Mouse (Mus musculus) liver, postnatal 0 days (tissue): ENCODE data around the gene Olfr1221. TPM values are rescaled to one million over a fixed set of nuclear protein-coding genes. Genes with fewer than 3 reads are reported as not detected.

Experiments used
- ATAC-seq: fragments of 200-750 bp; cut with Nextera tagmentation; 2 replicates; pipeline ENCODE4 v1.8.0; 2017; ENCODE audit warnings: mild to moderate bottlenecking, moderate library complexity
- DNase-seq: peaks from one replicate; pipeline ENCODE4 v3.0.0-alpha.2; 2016
- H3K27ac ChIP-seq: fragments of 300-500 bp; sonication (generic); 2 replicates; pipeline ENCODE4 v1.5.1; 2014; ENCODE audit warnings: antibody characterized with exemption, moderate library complexity, mild to moderate bottlenecking, low read depth
- H3K27me3 ChIP-seq: fragments of 300-500 bp; sonication (generic); 2 replicates; pipeline ENCODE4 v1.6.1; 2014; ENCODE audit warnings: low read length, control low read depth, mixed read lengths; ENCODE audit not compliant: insufficient read depth
- H3K36me3 ChIP-seq: fragments of 300-500 bp; sonication (generic); replicated peaks from 2 replicates; pipeline ENCODE4 v1.6.1; 2014; ENCODE audit warnings: mild to moderate bottlenecking, control low read depth, low read length, moderate library complexity, mixed read lengths; ENCODE audit not compliant: insufficient read depth
- H3K4me1 ChIP-seq: fragments of 300-500 bp; sonication (generic); 2 replicates; pipeline ENCODE4 v1.6.1; 2014; ENCODE audit warnings: antibody characterized with exemption, mild to moderate bottlenecking, control low read depth; ENCODE audit not compliant: insufficient read depth
- H3K4me2 ChIP-seq: fragments of 300-500 bp; sonication (generic); 2 replicates; pipeline ENCODE4 v1.6.1; 2014; ENCODE audit warnings: low read depth, mild to moderate bottlenecking, low read length, moderate library complexity, mixed read lengths
- H3K4me3 ChIP-seq: fragments of 300-500 bp; sonication (generic); 2 replicates; pipeline ENCODE4 v1.5.1; 2014; ENCODE audit warnings: low read depth, low read length
- H3K9ac ChIP-seq: fragments of 300-500 bp; sonication (generic); replicated peaks from 2 replicates; pipeline ENCODE4 v1.6.1; 2014; ENCODE audit warnings: mild to moderate bottlenecking, moderate library complexity
- H3K9me3 ChIP-seq: fragments of 300-500 bp; sonication (generic); 2 replicates; pipeline ENCODE4 v1.6.1; 2016; ENCODE audit warnings: mild to moderate bottlenecking, control low read depth, low read length, mixed read lengths
- CTCF ChIP-seq: sonication (generic); IDR thresholded peaks from 2 replicates; pipeline ENCODE4 v1.5.1; 2016; ENCODE audit warnings: antibody characterized with exemption, low read depth
- EP300 ChIP-seq: IDR thresholded peaks from 2 replicates; pipeline ENCODE4 v1.6.1; 2016; ENCODE audit warnings: antibody characterized with exemption, low read depth, mild to moderate bottlenecking
- WGBS: fragments of 180-500 bp; shearing (Covaris S2); extraction: QIAGEN DNeasy Blood & Tissue Kit; methylation state at CpG from one replicate; pipeline ENCODE4 v1.1.7; 2014; ENCODE audit not compliant: insufficient replicate concordance; 5-methylcytosine and 5-hydroxymethylcytosine counted together
- polyA plus RNA-seq: library from polyadenylated mRNA; unstranded; fragments of >200 nt; fragmentation: Nextera tagmentation; extraction: Ambion mirVana; gene quantifications from 2 replicates; pipeline ENCODE4 v1.2.1, GENCODE M21; 2015

Olfr1221 gene
- polyA plus RNA-seq, 1 experiment from 2014 or later, result not detected

GRCm38 (mm10) chr2:89093848-89094247 lies 23.2 kb downstream of the Olfr1221 start:
- no peak overlapping the region for H3K4me2 ChIP-seq
- DNase-seq (no peak), ATAC-seq (no peak)
- no peaks in the 10 kb centered on the region for H3K4me1 ChIP-seq
- no peak overlapping the region for H3K9ac ChIP-seq
- TF ChIP-seq CTCF, result no peak
- no peak for TF ChIP-seq EP300
- H3K27ac ChIP-seq, result no peak overlapping the region
- no peaks in the 10 kb centered on the region for H3K36me3 ChIP-seq
- 84% methylated on average over 1 of the region's 1 CpGs for WGBS
- H3K27me3 ChIP-seq, result no peaks in the 10 kb centered on the region
- no peak overlapping the region for H3K4me3 ChIP-seq
- no peaks in the 10 kb centered on the region for H3K9me3 ChIP-seq

- H3K9ac ChIP-seq, result no peak within 1 kb of the TSS
- no peaks in the 10 kb centered on the region for H3K36me3 ChIP-seq
- H3K4me3 ChIP-seq, result no peak within 1 kb of the TSS
- no peaks in the 10 kb centered on the region for H3K27me3 ChIP-seq
- H3K4me1 ChIP-seq, result no peaks in the 10 kb centered on the region
- no peak within 1 kb of the TSS for H3K4me2 ChIP-seq
- TF ChIP-seq EP300 (no peak), CTCF (no peak)
- WGBS, result 42% methylated on average over 1 of the region's 1 CpGs
- no peak for ATAC-seq
- H3K27ac ChIP-seq, result no peak within 1 kb of the TSS
- H3K9me3 ChIP-seq, result no peaks in the 10 kb centered on the region
- no peak for DNase-seq
Measured at GRCm38 (mm10) chr2:89083413-89083812, 33.7 kb downstream of the Olfr1221 start, which contains the start of gene Olfr1219. Olfr1219 (minus strand) TSS chr2:89083513.

- no peak overlapping the region for H3K9ac ChIP-seq
- no peaks in the 10 kb centered on the region for H3K27me3 ChIP-seq
- H3K4me2 ChIP-seq, result no peak overlapping the region
- TF ChIP-seq CTCF (no peak), EP300 (no peak)
- ATAC-seq, result no peak
- H3K4me1 ChIP-seq, result no peaks in the 10 kb centered on the region
- no peak overlapping the region for H3K27ac ChIP-seq
- DNase-seq, result no peak
- no peaks in the 10 kb centered on the region for H3K36me3 ChIP-seq
- no peaks in the 10 kb centered on the region for H3K9me3 ChIP-seq
- no peak overlapping the region for H3K4me3 ChIP-seq
Measured at GRCm38 (mm10) chr2:89081487-89081886, 35.6 kb downstream of the Olfr1221 start.

DNA sequence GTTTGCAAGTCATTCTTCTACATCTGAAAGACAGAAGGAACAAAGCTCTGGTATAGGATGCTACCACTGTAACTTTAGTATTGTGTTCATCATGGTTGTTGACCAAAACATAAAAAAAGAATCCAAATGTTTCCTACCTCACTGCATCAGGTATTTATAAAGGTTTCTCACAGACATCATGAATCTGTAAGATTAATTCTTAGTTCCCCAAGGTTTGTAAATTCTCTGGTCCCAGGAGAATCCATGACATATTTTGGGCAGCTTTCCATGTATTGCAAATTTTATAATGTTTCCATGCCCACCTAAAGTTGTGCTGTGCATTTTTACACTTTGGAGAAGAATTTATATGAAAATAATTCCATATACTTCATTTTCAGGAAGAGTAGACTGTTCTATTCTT lies 56.0 kb downstream of the Olfr1221 start, which contains the start of gene Olfr1218:
Olfr1218 (minus strand) TSS at position 101 of the 400 bp plus-strand sequence.
- ATAC-seq (no peak), DNase-seq (no peak)
- Histone ChIP-seq H3K4me2 (no peak within 1 kb of the TSS), H3K9me3 (no peaks in the 10 kb centered on the region), H3K4me1 (no peaks in the 10 kb centered on the region), H3K36me3 (no peaks in the 10 kb centered on the region), H3K4me3 (no peak within 1 kb of the TSS), H3K27ac (no peak within 1 kb of the TSS), H3K9ac (no peak within 1 kb of the TSS), H3K27me3 (no peaks in the 10 kb centered on the region)
- TF ChIP-seq EP300 (no peak), CTCF (no peak)

Other genes with a start within 250 kb of the Olfr1221 start
- not detected in 2 replicates for gene Olfr1208, start 215.0 kb downstream of the Olfr1221 start, polyA plus RNA-seq
- not detected in 2 replicates for gene Olfr1209, start 202.1 kb downstream of the Olfr1221 start, polyA plus RNA-seq
- gene Olfr1211, start 179.2 kb downstream of the Olfr1221 start, polyA plus RNA-seq, result not detected in 2 replicates
- gene Olfr1212, start 163.3 kb downstream of the Olfr1221 start, polyA plus RNA-seq, result not detected in 2 replicates
- not detected in 2 replicates for gene Gm13762, start 137.0 kb downstream of the Olfr1221 start, polyA plus RNA-seq
- gene Olfr1214, start 124.6 kb downstream of the Olfr1221 start, polyA plus RNA-seq, result not detected in 2 replicates
- gene Olfr1215, start 110.3 kb downstream of the Olfr1221 start, polyA plus RNA-seq, result not detected in 2 replicates
- gene Olfr1216, start 98.9 kb downstream of the Olfr1221 start, polyA plus RNA-seq, result not detected in 2 replicates
- not detected in 2 replicates for gene Olfr1217, start 85.2 kb downstream of the Olfr1221 start, polyA plus RNA-seq
- not detected in 2 replicates for gene Olfr1218, start 56.1 kb downstream of the Olfr1221 start, polyA plus RNA-seq
- gene Olfr1219, start 33.8 kb downstream of the Olfr1221 start, polyA plus RNA-seq, result not detected in 2 replicates
- gene Olfr1220, start 10.4 kb downstream of the Olfr1221 start, polyA plus RNA-seq, result not detected in 2 replicates
- gene Olfr1222, start 15.8 kb upstream of the Olfr1221 start, polyA plus RNA-seq, result not detected in 2 replicates
- gene Olfr1223, start 34.3 kb upstream of the Olfr1221 start, polyA plus RNA-seq, result not detected in 2 replicates
- not detected in 2 replicates for gene Olfr1224-ps1, start 46.8 kb upstream of the Olfr1221 start, polyA plus RNA-seq
- not detected in 2 replicates for gene Olfr1225, start 57.4 kb upstream of the Olfr1221 start, polyA plus RNA-seq
- gene Olfr1226, start 82.8 kb upstream of the Olfr1221 start, polyA plus RNA-seq, result not detected in 2 replicates
- gene Olfr1228, start 136.8 kb upstream of the Olfr1221 start, polyA plus RNA-seq, result not detected in 2 replicates
- gene Olfr1229, start 170.7 kb upstream of the Olfr1221 start, polyA plus RNA-seq, result not detected in 2 replicates
- gene Olfr1230, start 180.0 kb upstream of the Olfr1221 start, polyA plus RNA-seq, result not detected in 2 replicates
- gene Olfr1231, start 189.8 kb upstream of the Olfr1221 start, polyA plus RNA-seq, result not detected in 2 replicates
- not detected in 2 replicates for gene Olfr1232, start 212.4 kb upstream of the Olfr1221 start, polyA plus RNA-seq
- gene Olfr1233, start 225.1 kb upstream of the Olfr1221 start, polyA plus RNA-seq, result not detected in 2 replicates
- gene Olfr1234, start 247.6 kb upstream of the Olfr1221 start, polyA plus RNA-seq, result not detected in 2 replicates